Mouse (Mus musculus): ENCODE measurements around the gene Tspan13.

- no peak for TF ChIP-seq POLR2A (IDR thresholded peaks at IDR 0.05; ENCODE audit: borderline replicate concordance, insufficient read depth, low read length)
- TF ChIP-seq CTCF (IDR thresholded peaks at IDR 0.05; ENCODE audit: borderline replicate concordance, insufficient read depth, low read depth, low read length), result no peak
These were observed 6.8 kb downstream of the Tspan13 start for GRCm38 (mm10) chr12:36035501-36035900.

All from cerebellum, adult 2 months (tissue).